Mouse (Mus musculus) kidney, adult 2 months (tissue): ENCODE results near the gene Styk1.

ENCODE experiments used
- CTCF ChIP-seq: fragments of 200-500 bp; conservative IDR thresholded peaks from 2 replicates; pipeline ENCODE4 v1.5.1; 2011; ENCODE audit warnings: low read depth, mild to moderate bottlenecking, control low read depth, low read length, moderate library complexity, mixed read lengths; ENCODE audit not compliant: insufficient read depth, insufficient read length
- POLR2A ChIP-seq: fragments of 200-500 bp; IDR thresholded peaks from one replicate; pipeline ENCODE4 v1.6.1; 2011; ENCODE audit warnings: low read depth, low read length, control low read depth

GRCm38 (mm10) chr6:131382984-131383337 is 29.6 kb upstream of the Styk1 start:
- TF ChIP-seq CTCF (no peak), POLR2A (no peak)
